9 mouse cellular contexts compared by ENCODE assay signal in genomic region chr2:152413158-152413764, GRCm38 (mm10). TPM values are rescaled to one million over a fixed set of nuclear protein-coding genes. Genes with fewer than 3 reads are reported as not detected.
DNase-seq lines count a peak whose midpoint lies in the region; ATAC-seq and TF ChIP-seq lines count a peak whose summit lies in the region.
"Had no signal": no experiment of that assay in that cellular context is flagged by ENCODE, and none has a peak within 500 bp of the region (broad histone marks: within the 10 kb centered on the region; RNA-seq: fewer than 3 reads in every experiment).

No protein-coding gene starts in this region.

- H3K9me3 ChIP-seq in embryonic facial prominence, embryonic 12.5 days = no peaks in the 10 kb centered on the region
- H3K9me3 ChIP-seq in intestine, embryonic 15.5 days = no peaks in the 10 kb centered on the region
- H3K9me3 ChIP-seq in lung, embryonic 16.5 days (ENCODE audit: control insufficient read depth, low read length) = peaks cover 6% of the 10 kb centered on the region; the same call in 1 of the 2 replicates

- H3K27ac ChIP-seq in heart, adult 2 months = peak overlapping the region; percentile 90; the same call in 1 of the 2 replicates
- peak overlapping the region; percentile 98 for H3K27ac ChIP-seq in embryonic facial prominence, embryonic 12.5 days
- peak overlapping the region; percentile 96 for H3K27ac ChIP-seq in intestine, embryonic 15.5 days
- peak overlapping the region; percentile 100 for H3K27ac ChIP-seq in lung, embryonic 16.5 days (ENCODE audit: low read length)

- intact Hi-C loops in heart, adult 2 months (cut with DNase I) = no loop called here

- peak overlapping the region; percentile 61 for H3K4me3 ChIP-seq in heart, adult 2 months
- H3K4me3 ChIP-seq in embryonic facial prominence, embryonic 12.5 days = peak overlapping the region; percentile 96
- peak overlapping the region; percentile 83 for H3K4me3 ChIP-seq in intestine, embryonic 15.5 days (replicated peaks)
- H3K4me3 ChIP-seq in lung, embryonic 16.5 days (ENCODE audit: low read length) = peak overlapping the region; percentile 68

- TF ChIP-seq POLR2A in heart, adult 2 months (IDR thresholded peaks at IDR 0.05; ENCODE audit: insufficient read depth, low read depth, low read length) = no peak

- no peak for TF ChIP-seq EP300 in heart, adult 2 months (IDR thresholded peaks at IDR 0.05; ENCODE audit: insufficient read depth, low read depth, low read length)

- no peaks in the 10 kb centered on the region for H3K36me3 ChIP-seq in heart, adult 2 months (ENCODE audit: control insufficient read depth, insufficient read depth, low read length)
- H3K36me3 ChIP-seq in embryonic facial prominence, embryonic 12.5 days = no peaks in the 10 kb centered on the region
- no peaks in the 10 kb centered on the region for H3K36me3 ChIP-seq in intestine, embryonic 15.5 days
- no peaks in the 10 kb centered on the region for H3K36me3 ChIP-seq in lung, embryonic 16.5 days (ENCODE audit: control insufficient read depth, insufficient read depth, low read length)

- no peak for ATAC-seq in embryonic facial prominence, embryonic 12.5 days (ENCODE audit: insufficient number of reproducible peaks, insufficient read depth, low FRiP score, low TSS enrichment)
- ATAC-seq in intestine, embryonic 15.5 days = no peak
- ATAC-seq in lung, embryonic 16.5 days (ENCODE audit: low read depth) = no peak

- DNase-seq in heart, adult 2 months = peak in 1 of 2 experiments; percentile 35
- no peak for DNase-seq in heart, adult 8-10 months (ENCODE audit: low spot score)
- no peak for DNase-seq in right cerebral cortex, postnatal 4 days
- no peak for DNase-seq in gastrocnemius, adult 18-20 months (ENCODE audit: low spot score)
- no peak for DNase-seq in cerebellum, postnatal 4 days (ENCODE audit: low spot score in 2 of 2)

- H3K27me3 ChIP-seq in heart, adult 2 months (ENCODE audit: control insufficient read depth, insufficient read depth, low read length) = no peaks in the 10 kb centered on the region
- no peaks in the 10 kb centered on the region for H3K27me3 ChIP-seq in embryonic facial prominence, embryonic 12.5 days
- H3K27me3 ChIP-seq in intestine, embryonic 15.5 days (replicated peaks) = no peaks in the 10 kb centered on the region
- no peaks in the 10 kb centered on the region for H3K27me3 ChIP-seq in lung, embryonic 16.5 days (ENCODE audit: control insufficient read depth, insufficient read depth, low read depth, low read length)

- H3K4me1 ChIP-seq in heart, adult 2 months (ENCODE audit: control insufficient read depth, insufficient read depth, low read length) = peaks cover 8% of the 10 kb centered on the region
- H3K4me1 ChIP-seq in embryonic facial prominence, embryonic 12.5 days = peaks cover 39% of the 10 kb centered on the region
- peaks cover 22% of the 10 kb centered on the region for H3K4me1 ChIP-seq in intestine, embryonic 15.5 days (replicated peaks)
- H3K4me1 ChIP-seq in lung, embryonic 16.5 days (replicated peaks; ENCODE audit: control insufficient read depth, insufficient read depth, low read length) = peaks cover 32% of the 10 kb centered on the region

- 24% methylated on average over 21 of the region's 21 CpGs for WGBS in heart, adult 2 months
- 1% methylated on average over 21 of the region's 21 CpGs for WGBS in embryonic facial prominence, embryonic 12.5 days
- 2% methylated on average over 21 of the region's 21 CpGs for WGBS in intestine, embryonic 15.5 days
- WGBS in lung, embryonic 16.5 days = 1% methylated on average over 21 of the region's 21 CpGs

- H3K79me2 ChIP-seq in heart, adult 2 months (replicated peaks; ENCODE audit: control insufficient read depth, insufficient read depth, low read length) = no peaks in the 10 kb centered on the region

- H3K4me2 ChIP-seq in embryonic facial prominence, embryonic 12.5 days (replicated peaks) = peak overlapping the region; percentile 93
- peak overlapping the region; percentile 79 for H3K4me2 ChIP-seq in intestine, embryonic 15.5 days (replicated peaks)
- H3K4me2 ChIP-seq in lung, embryonic 16.5 days (ENCODE audit: low read depth, low read length) = peak overlapping the region; percentile 88

- TF ChIP-seq CTCF in heart, adult 2 months (IDR thresholded peaks at IDR 0.05) = no peak

- peak overlapping the region; percentile 93 for H3K9ac ChIP-seq in heart, adult 2 months (ENCODE audit: low read depth, low read length)
- peak overlapping the region; percentile 98 for H3K9ac ChIP-seq in embryonic facial prominence, embryonic 12.5 days
- H3K9ac ChIP-seq in intestine, embryonic 15.5 days = peak overlapping the region; percentile 99
- H3K9ac ChIP-seq in lung, embryonic 16.5 days (ENCODE audit: low read length) = peak overlapping the region; percentile 100

RNA-seq across cellular contexts. Expression of gene Zcchc3, which starts 1.6 kb away (rescaled TPM):
- total RNA-seq in heart, adult 2 months (2021) = 1 to 10 TPM; 6.7 to 9.1 TPM
- 4.0 and 5.5 TPM in 2 replicates for polyA plus RNA-seq in heart, adult 2 months (2012; rRNA removed)
- 1 to 10 TPM; 5.8 to 7.6 (median 6.4) TPM for total RNA-seq in heart, adult 8-10 months (2022)
- polyA plus RNA-seq in embryonic facial prominence, embryonic 12.5 days (2016; fragmentation: Nextera tagmentation; extraction: Ambion mirVana) = 71.0 and 73.6 TPM in 2 replicates
- polyA plus RNA-seq in intestine, embryonic 15.5 days (2015; fragmentation: Nextera tagmentation; extraction: Ambion mirVana) = 34.4 and 40.8 TPM in 2 replicates
- 22.2 and 25.9 TPM in 2 replicates for polyA plus RNA-seq in lung, embryonic 16.5 days (2015; fragmentation: Nextera tagmentation; extraction: Ambion mirVana)
- total RNA-seq in gastrocnemius, adult 18-20 months (2021) = under 1 TPM; 0.62 to 0.76 TPM

RNA-seq across cellular contexts. Expression of gene 6820408C15Rik, which starts 2.1 kb away (rescaled TPM):
- 1 to 10 TPM; 1.5 to 2.4 TPM for total RNA-seq in heart, adult 2 months (2021)
- polyA plus RNA-seq in heart, adult 2 months (2012; rRNA removed) = 2.5 and 4.0 TPM in 2 replicates
- total RNA-seq in heart, adult 8-10 months (2022) = 1 to 10 TPM; 1.5 to 2.9 (median 2.3) TPM
- polyA plus RNA-seq in embryonic facial prominence, embryonic 12.5 days (2016; fragmentation: Nextera tagmentation; extraction: Ambion mirVana) = 0.27 and 0.31 TPM in 2 replicates
- polyA plus RNA-seq in intestine, embryonic 15.5 days (2015; fragmentation: Nextera tagmentation; extraction: Ambion mirVana) = 0.42 and 0.49 TPM in 2 replicates
- polyA plus RNA-seq in lung, embryonic 16.5 days (2015; fragmentation: Nextera tagmentation; extraction: Ambion mirVana) = 8.5 and 10.5 TPM in 2 replicates
- not detected for total RNA-seq in gastrocnemius, adult 18-20 months (2021)

RNA-seq across cellular contexts. Expression of gene Sox12, which starts 15.4 kb away (rescaled TPM):
- 1 to 10 TPM; 6.9 to 8.3 TPM for total RNA-seq in heart, adult 2 months (2021)
- polyA plus RNA-seq in heart, adult 2 months (2012; rRNA removed) = 7.6 and 8.8 TPM in 2 replicates
- total RNA-seq in heart, adult 8-10 months (2022) = 1 to 10 TPM; 5.5 to 8.5 (median 7.0) TPM
- 16.9 and 18.1 TPM in 2 replicates for polyA plus RNA-seq in embryonic facial prominence, embryonic 12.5 days (2016; fragmentation: Nextera tagmentation; extraction: Ambion mirVana)
- 5.4 and 5.9 TPM in 2 replicates for polyA plus RNA-seq in intestine, embryonic 15.5 days (2015; fragmentation: Nextera tagmentation; extraction: Ambion mirVana)
- 7.4 and 8.1 TPM in 2 replicates for polyA plus RNA-seq in lung, embryonic 16.5 days (2015; fragmentation: Nextera tagmentation; extraction: Ambion mirVana)
- total RNA-seq in gastrocnemius, adult 18-20 months (2021) = under 1 TPM; 0.34 to 0.57 TPM

RNA-seq across cellular contexts. Expression of gene Nrsn2, which starts 36.8 kb away (rescaled TPM):
- total RNA-seq in heart, adult 2 months (2021) = not detected
- polyA plus RNA-seq in heart, adult 2 months (2012; rRNA removed) = 0.31 TPM in 1 of 2 replicates, not detected in the other
- not detected for total RNA-seq in heart, adult 8-10 months (2022)
- 4.3 and 4.9 TPM in 2 replicates for polyA plus RNA-seq in embryonic facial prominence, embryonic 12.5 days (2016; fragmentation: Nextera tagmentation; extraction: Ambion mirVana)
- 1.8 and 2.1 TPM in 2 replicates for polyA plus RNA-seq in intestine, embryonic 15.5 days (2015; fragmentation: Nextera tagmentation; extraction: Ambion mirVana)
- polyA plus RNA-seq in lung, embryonic 16.5 days (2015; fragmentation: Nextera tagmentation; extraction: Ambion mirVana) = 0.40 and 0.62 TPM in 2 replicates
- not detected for total RNA-seq in gastrocnemius, adult 18-20 months (2021)
- total RNA-seq: heart, postnatal 14 days had no signal

RNA-seq across cellular contexts. Expression of gene Defb23, which starts 51.2 kb away (rescaled TPM):
- not detected for total RNA-seq in heart, adult 2 months (2021)
- polyA plus RNA-seq in heart, adult 2 months (2012; rRNA removed) = not detected in 2 replicates
- total RNA-seq in heart, adult 8-10 months (2022) = not detected
- not detected in 2 replicates for polyA plus RNA-seq in embryonic facial prominence, embryonic 12.5 days (2016; fragmentation: Nextera tagmentation; extraction: Ambion mirVana)
- polyA plus RNA-seq in intestine, embryonic 15.5 days (2015; fragmentation: Nextera tagmentation; extraction: Ambion mirVana) = not detected in 2 replicates
- not detected in 2 replicates for polyA plus RNA-seq in lung, embryonic 16.5 days (2015; fragmentation: Nextera tagmentation; extraction: Ambion mirVana)
- not detected for total RNA-seq in gastrocnemius, adult 18-20 months (2021)
- total RNA-seq: heart, postnatal 14 days had no signal
